Mouse (Mus musculus) CH12.LX (cell line): ENCODE data around the gene AW549877. TPM values are rescaled to one million over a fixed set of nuclear protein-coding genes. Genes with fewer than 3 reads are reported as not detected.

Experiments used
- DNase-seq: peaks from one replicate; pipeline ENCODE4 v3.0.0-alpha.2; 2013; ENCODE audit errors: extremely low read depth
- H3K27ac ChIP-seq: 2 replicates; pipeline ENCODE4 v1.5.1; 2012; ENCODE audit warnings: low read depth, mild to moderate bottlenecking, control low read depth, moderate library complexity; ENCODE audit not compliant: insufficient read depth
- H3K27me3 ChIP-seq: replicated peaks from 2 replicates; pipeline ENCODE3; 2012; ENCODE audit warnings: inconsistent platforms
- H3K36me3 ChIP-seq, 2 experiments: replicated peaks in 1 of 2; 2 replicates each; pipeline versions ENCODE3 to v1.6.1; 2012; ENCODE audit warnings: inconsistent platforms in 1 of 2, low read length in 1 of 2, mild to moderate bottlenecking in 1 of 2, mixed read lengths in 1 of 2, moderate library complexity in 1 of 2; ENCODE audit not compliant: control insufficient read depth in 1 of 2, insufficient read depth in 1 of 2
- H3K4me1 ChIP-seq, 2 experiments: 2 replicates each; pipeline ENCODE4 v1.6.1; 2012; ENCODE audit warnings: inconsistent platforms in 1 of 2, moderate library complexity in 1 of 2; ENCODE audit not compliant: insufficient read depth in 2 of 2, control insufficient read depth in 1 of 2
- H3K4me2 ChIP-seq: 2 replicates; pipeline ENCODE4 v1.6.1; 2012; ENCODE audit warnings: low read depth, mild to moderate bottlenecking, control low read depth; ENCODE audit not compliant: poor library complexity, insufficient read depth, severe bottlenecking
- H3K4me3 ChIP-seq, 3 experiments: fragments of 150-350 bp in 1 of 3; sonication (generic) in 1 of 3; replicated peaks in 1 of 3; 2 replicates each; pipeline versions ENCODE3 to v1.5.1; 2011 to 2012; ENCODE audit warnings: low read depth in 2 of 3, low read length in 2 of 3, mild to moderate bottlenecking in 2 of 3, moderate library complexity in 2 of 3, control low read depth in 1 of 3, improper control_type of control experiment in 1 of 3, inconsistent platforms in 1 of 3, mixed read lengths in 1 of 3; ENCODE audit not compliant: poor library complexity in 1 of 3
- H3K79me2 ChIP-seq: replicated peaks from 2 replicates; pipeline ENCODE4 v1.6.1; 2012; ENCODE audit warnings: mild to moderate bottlenecking, moderate library complexity; ENCODE audit not compliant: control insufficient read depth, poor library complexity, insufficient read depth, severe bottlenecking; ENCODE audit errors: extremely low read depth
- H3K9ac ChIP-seq: 2 replicates; pipeline ENCODE4 v1.6.1; 2012; ENCODE audit warnings: low read depth, mild to moderate bottlenecking, control low read depth, moderate library complexity; ENCODE audit not compliant: insufficient read depth
- H3K9me3 ChIP-seq: replicated peaks from 2 replicates; pipeline ENCODE3; 2012; ENCODE audit warnings: low read length, inconsistent platforms, mixed read lengths
- BHLHE40 ChIP-seq: IDR thresholded peaks from 2 replicates; pipeline ENCODE4 v1.6.1; 2011; ENCODE audit warnings: mild to moderate bottlenecking, low read depth, low read length, improper control_type of control experiment
- CHD2 ChIP-seq: IDR thresholded peaks from 2 replicates; pipeline ENCODE4 v1.6.1; 2011; ENCODE audit warnings: low read length, improper control_type of control experiment
- CTCF ChIP-seq, 2 experiments: IDR thresholded peaks in 1 of 2; conservative IDR thresholded peaks in 1 of 2; 2 replicates each; pipeline ENCODE4 v1.5.1; 2011 to 2012; ENCODE audit warnings: low read depth in 2 of 2, low read length in 2 of 2, improper control_type of control experiment in 1 of 2, inconsistent platforms in 1 of 2, mild to moderate bottlenecking in 1 of 2, moderate library complexity in 1 of 2
- ELF1 ChIP-seq: IDR thresholded peaks from 2 replicates; pipeline ENCODE4 v1.6.1; 2014; ENCODE audit warnings: low read depth, mild to moderate bottlenecking, inconsistent platforms, low read length, improper control_type of control experiment
- EP300 ChIP-seq: IDR thresholded peaks from 2 replicates; pipeline ENCODE4 v1.6.1; 2011; ENCODE audit warnings: low read length, improper control_type of control experiment
- ETS1 ChIP-seq: conservative IDR thresholded peaks from 2 replicates; pipeline ENCODE4 v1.6.1; 2012; ENCODE audit warnings: low read depth, mild to moderate bottlenecking, inconsistent platforms, low read length, improper control_type of control experiment, moderate library complexity
- GABPA ChIP-seq: IDR thresholded peaks from 2 replicates; pipeline ENCODE4 v1.6.1; 2012; ENCODE audit warnings: low read depth, low read length, improper control_type of control experiment, inconsistent platforms; ENCODE audit not compliant: insufficient replicate concordance
- JUND ChIP-seq: conservative IDR thresholded peaks from 2 replicates; pipeline ENCODE4 v1.6.1; 2011; ENCODE audit warnings: low read depth, low read length, improper control_type of control experiment
- KAT2A ChIP-seq: IDR thresholded peaks from 2 replicates; pipeline ENCODE4 v1.6.1; 2012; ENCODE audit warnings: low read length, improper control_type of control experiment, inconsistent platforms; ENCODE audit not compliant: insufficient replicate concordance
- MAFK ChIP-seq: IDR thresholded peaks from 2 replicates; pipeline ENCODE4 v1.6.1; 2011; ENCODE audit warnings: low read length, improper control_type of control experiment; ENCODE audit not compliant: insufficient replicate concordance
- MAZ ChIP-seq: IDR thresholded peaks from 2 replicates; pipeline ENCODE4 v1.6.1; 2012; ENCODE audit warnings: low read depth, mild to moderate bottlenecking, inconsistent platforms, low read length, improper control_type of control experiment, moderate library complexity
- MXI1 ChIP-seq: IDR thresholded peaks from 2 replicates; pipeline ENCODE4 v1.6.1; 2011; ENCODE audit warnings: mild to moderate bottlenecking, low read depth, low read length, improper control_type of control experiment
- MYC ChIP-seq: IDR thresholded peaks from 2 replicates; pipeline ENCODE4 v1.6.1; 2011; ENCODE audit warnings: low read depth, mild to moderate bottlenecking, improper control_type of control experiment, low read length
- NELFE ChIP-seq: IDR thresholded peaks from 2 replicates; pipeline ENCODE4 v1.6.1; 2011; ENCODE audit warnings: low read depth, low read length, improper control_type of control experiment
- NRF1 ChIP-seq: IDR thresholded peaks from 2 replicates; pipeline ENCODE4 v1.6.1; 2014; ENCODE audit warnings: low read depth, mild to moderate bottlenecking, inconsistent platforms, low read length, improper control_type of control experiment, moderate library complexity
- POLR2A ChIP-seq: IDR thresholded peaks from 2 replicates; pipeline ENCODE4 v1.6.1; 2011; ENCODE audit warnings: low read depth, mild to moderate bottlenecking, improper control_type of control experiment, low read length
- RAD21 ChIP-seq: IDR thresholded peaks from 2 replicates; pipeline ENCODE4 v1.6.1; 2011; ENCODE audit warnings: low read depth, mild to moderate bottlenecking, low read length, improper control_type of control experiment, moderate library complexity
- SIN3A ChIP-seq: IDR thresholded peaks from 2 replicates; pipeline ENCODE4 v1.6.1; 2012; ENCODE audit warnings: low read length, improper control_type of control experiment, inconsistent platforms
- SMC3 ChIP-seq: IDR thresholded peaks from 2 replicates; pipeline ENCODE4 v1.6.1; 2011; ENCODE audit warnings: low read depth, low read length, improper control_type of control experiment
- TBP ChIP-seq: conservative IDR thresholded peaks from 2 replicates; pipeline ENCODE4 v1.6.1; 2011; ENCODE audit warnings: low read depth, low read length, improper control_type of control experiment
- TCF12 ChIP-seq: IDR thresholded peaks from 2 replicates; pipeline ENCODE4 v1.6.1; 2014; ENCODE audit warnings: low read depth, mild to moderate bottlenecking, inconsistent platforms, low read length, improper control_type of control experiment
- ZKSCAN1 ChIP-seq: IDR thresholded peaks from 2 replicates; pipeline ENCODE4 v1.6.1; 2012; ENCODE audit warnings: low read depth, inconsistent platforms, low read length, improper control_type of control experiment, borderline replicate concordance
- ZMIZ1 ChIP-seq: IDR thresholded peaks from 2 replicates; pipeline ENCODE4 v1.6.1; 2012; ENCODE audit warnings: low read depth, mild to moderate bottlenecking, inconsistent platforms, low read length, improper control_type of control experiment
- ZNF384 ChIP-seq: IDR thresholded peaks from 2 replicates; pipeline ENCODE4 v1.6.1; 2012; ENCODE audit warnings: low read depth, low read length, improper control_type of control experiment, inconsistent platforms
- dilution Hi-C: fragments of 300-500 bp; cut with MboI; formaldehyde crosslinking; loops from 2 replicates; pipeline ENCODE4 v1.14.3; 2020; ENCODE audit warnings: low sequenced_read_pairs; ENCODE audit not compliant: extremely low pct_unique_long_range_greater_than_20kb, extremely low pct_ligation_motif_present
- in situ Hi-C: fragments of 300-500 bp; cut with MboI; formaldehyde crosslinking; loops from 3 replicates; pipeline ENCODE4 v1.14.3; 2019; ENCODE audit warnings: low sequenced_read_pairs, low pct_ligation_motif_present, low pct_unique_long_range_greater_than_20kb, mixed read lengths
- polyA plus RNA-seq: library from polyadenylated mRNA; unstranded; fragments of >175 nt; gene quantifications from 2 replicates; pipeline ENCODE4 v1.2.1, GENCODE M21; 2012; ENCODE audit warnings: low read depth; ENCODE audit not compliant: insufficient read length
- total RNA-seq, 2 experiments: library from RNA; depleted of rRNA; stranded (reverse); fragments of 300-350 nt in 1 of 2; fragments of >200 nt in 1 of 2; gene quantifications; 2 replicates each; pipeline ENCODE4 v1.2.3; 2012 to 2014

AW549877 gene
- total and polyA plus RNA-seq, 3 experiments, result 6.0 to 13.2 (median 11.6) TPM

GRCm38 (mm10) chr15:4026831-4027584 is 31.5 kb upstream of the AW549877 start (continued):
- TF ChIP-seq ZNF384, result no peak

- in situ Hi-C loops (loop anchor here (25.0 kb wide), 1 partner anchor 1086 kb away; the partner anchor contains the start of genes Card6 and Rpl37), dilution Hi-C loops (no loop called here)
- Histone ChIP-seq H3K4me1 (peaks cover under 1 to 23% of the 10 kb centered on the region in 2 experiments; a peak in 3 of 4 replicates), H3K79me2 (peaks cover 3% of the 10 kb centered on the region; the same call in 1 of the 2 replicates), H3K4me3 (peak within 1 kb of the TSS; percentile 66 to 79 (median 78)), H3K27ac (peak within 1 kb of the TSS; percentile 47), H3K36me3 (peaks cover 0 to 3% of the 10 kb centered on the region in 2 experiments), H3K27me3 (no peaks in the 10 kb centered on the region), H3K9me3 (no peaks in the 10 kb centered on the region), H3K9ac (peak within 1 kb of the TSS; percentile 53), H3K4me2 (peak within 1 kb of the TSS; percentile 65)
- TF ChIP-seq RAD21, result peak; percentile 45
- TF ChIP-seq MYC, result 0 out of 2 replicates have a peak, but pooled peaks have one; percentile 44
- TF ChIP-seq NELFE, result 0 out of 2 replicates have a peak, but pooled peaks have one; percentile 30
- no peak; the same call in 1 of the 2 replicates for TF ChIP-seq ETS1
- peak; percentile 61 for TF ChIP-seq POLR2A
- TF ChIP-seq TBP, result 0 out of 2 replicates have a peak, but pooled peaks have one; percentile 23
- TF ChIP-seq SMC3, result peak; percentile 39
- TF ChIP-seq GABPA, result no peak
- peak; percentile 55 for TF ChIP-seq TCF12
- TF ChIP-seq CTCF (conservative IDR thresholded peaks at IDR 0.05 in 1 of 2, IDR thresholded peaks at IDR 0.05 in 1 of 2; ENCODE audit: low read depth in 2 of 2, low read length in 2 of 2), result peak in 1 of 2 experiments; percentile 68; a peak in 2 of 4 replicates
- peak; percentile 55 for TF ChIP-seq ZMIZ1
- no peak for TF ChIP-seq ZKSCAN1
- no peak for TF ChIP-seq KAT2A
- TF ChIP-seq EP300, result no peak; the same call in 1 of the 2 replicates
- peak; percentile 34; the same call in 1 of the 2 replicates for TF ChIP-seq SIN3A
- peak; percentile 20; the same call in 1 of the 2 replicates for TF ChIP-seq BHLHE40
- TF ChIP-seq MAFK, result no peak
- TF ChIP-seq MXI1, result peak; percentile 22; the same call in 1 of the 2 replicates
- TF ChIP-seq JUND, result no peak
- peak; percentile 55; the same call in 1 of the 2 replicates for TF ChIP-seq MAZ
- no peak; the same call in 1 of the 2 replicates for TF ChIP-seq NRF1
- no peak for TF ChIP-seq CHD2
- peak; percentile 43; the same call in 1 of the 2 replicates for TF ChIP-seq ELF1
- DNase-seq, result peak; percentile 86
Measured at GRCm38 (mm10) chr15:4026231-4026773, 30.8 kb upstream of the AW549877 start, which contains the start of gene Oxct1. TSS of gene Oxct1 (plus strand) at chr15:4026383.
